Mouse (Mus musculus) c-Kit-positive CD71-positive TER-119-negative erythroid progenitor cells, embryonic 14.5 days (primary cell): ENCODE data around the gene Npm1.

Experiments
- DNase-seq: peaks from one replicate; pipeline ENCODE4 v3.0.0-alpha.2; 2013; ENCODE audit warnings: low read depth

Gene Npm1

DNA sequence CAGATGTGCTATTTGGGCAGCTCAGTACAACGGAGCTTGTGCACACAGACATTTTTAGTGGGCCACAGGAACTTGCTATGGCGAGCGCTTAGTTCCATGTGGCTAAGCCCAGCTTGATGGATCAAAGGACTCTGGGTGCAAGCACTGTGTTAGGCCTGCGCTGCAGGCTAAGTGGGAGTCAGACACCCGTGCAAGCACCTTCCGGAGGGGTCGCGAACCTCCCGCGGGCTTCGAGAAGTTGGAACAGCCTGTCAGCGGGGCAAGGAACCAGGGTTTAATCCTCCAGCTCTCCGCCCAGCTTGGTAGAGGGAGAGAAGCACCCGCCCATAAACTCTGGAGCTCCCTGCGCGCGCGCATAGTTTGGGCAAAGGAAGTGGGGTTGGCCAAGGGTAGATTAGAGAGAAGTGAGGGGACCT is 17.7 kb upstream of the Npm1 start:
- no peak for DNase-seq

DNA sequence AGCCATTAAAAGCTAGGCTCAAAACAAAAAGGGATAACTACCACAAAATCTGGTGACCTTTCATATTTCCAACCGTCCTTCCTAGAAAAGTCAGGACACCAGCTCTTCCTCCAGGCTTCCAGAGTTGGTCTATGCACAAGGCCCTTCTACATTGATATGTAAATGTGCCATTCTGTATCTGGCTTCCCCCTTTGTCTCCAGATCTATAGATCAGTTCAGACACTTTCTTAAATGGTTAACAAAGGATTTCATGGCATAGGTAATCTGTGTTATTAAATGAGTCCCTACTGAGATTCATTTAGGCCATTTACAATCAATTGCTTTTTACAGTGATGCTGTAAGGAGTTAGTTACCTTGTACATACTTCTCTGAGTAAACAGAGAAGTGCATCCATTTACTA is 16.8 kb upstream of the Npm1 start:
- DNase-seq, result no peak

DNA sequence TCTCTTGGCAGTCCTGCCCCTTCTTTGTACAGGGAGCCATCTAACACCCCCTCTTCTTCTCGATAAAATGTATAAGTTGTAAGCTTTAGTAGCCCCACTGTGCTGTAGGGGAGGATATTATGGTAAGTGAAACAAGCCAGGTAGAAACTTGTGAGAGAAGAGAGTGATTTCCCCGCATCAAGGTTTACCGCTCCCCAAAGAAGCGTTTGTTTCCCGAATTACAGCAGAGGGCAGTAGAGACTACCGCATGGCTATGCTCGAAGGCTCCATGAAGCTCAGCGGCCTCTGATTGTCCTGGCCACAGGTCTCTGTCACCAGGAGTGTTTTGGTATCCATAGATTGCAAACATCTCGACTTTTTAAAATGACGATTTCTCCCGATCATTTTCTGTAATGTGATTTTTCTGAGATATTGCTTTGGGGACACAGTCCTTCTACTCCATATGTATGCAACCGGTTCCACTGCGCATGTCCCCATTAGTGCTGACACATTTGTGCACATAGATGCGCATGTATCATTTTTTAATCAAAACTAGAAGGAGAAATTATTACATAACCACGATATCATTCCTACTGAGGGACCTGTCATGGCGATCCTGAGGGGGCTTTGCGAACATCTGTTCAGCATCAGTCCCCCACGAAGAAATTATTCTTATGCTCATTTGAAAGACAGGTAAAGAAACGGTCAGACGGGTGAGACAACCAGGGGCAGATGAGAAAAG is 13.7 kb upstream of the Npm1 start:
- DNase-seq, result no peak

DNA sequence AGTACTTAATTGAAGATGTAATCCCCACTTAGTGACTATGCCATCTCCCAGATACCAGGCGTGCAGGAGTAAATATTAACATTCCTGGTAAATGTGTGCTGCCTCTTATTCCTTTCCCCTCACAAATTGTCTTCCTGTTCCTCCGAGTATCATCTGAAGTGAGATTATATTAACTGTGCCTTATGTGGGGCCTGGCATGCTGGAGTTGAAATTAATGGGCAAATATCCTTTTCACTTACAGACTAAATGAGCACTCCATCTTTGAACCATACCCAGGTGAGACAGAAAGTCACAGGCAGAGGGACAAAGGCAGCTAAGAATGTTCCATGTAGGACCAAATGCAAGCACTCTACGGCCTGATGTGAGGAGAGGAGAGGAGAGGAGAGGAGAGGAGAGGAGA is 12.8 kb upstream of the Npm1 start:
- DNase-seq, result no peak

DNA sequence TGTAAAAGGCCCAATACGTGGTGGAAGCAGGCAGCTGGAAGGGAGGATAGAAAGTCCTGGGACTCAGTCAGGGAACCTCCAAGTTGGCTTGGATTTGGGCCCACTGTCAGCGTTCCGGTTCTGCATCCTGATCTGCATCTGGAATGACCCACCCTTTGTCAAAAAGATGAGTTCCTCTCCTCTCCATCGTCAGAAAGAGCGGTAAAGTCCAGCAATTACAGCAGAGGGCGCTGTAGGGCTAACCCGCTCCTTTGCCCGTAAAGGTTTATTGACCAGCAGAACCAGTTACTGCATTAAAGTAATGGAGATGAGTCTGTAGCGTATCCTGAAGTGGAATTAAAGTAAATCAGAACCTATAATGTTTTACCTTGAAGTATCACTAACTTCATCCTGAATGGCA is 7.5 kb upstream of the Npm1 start:
- DNase-seq, result no peak

DNA sequence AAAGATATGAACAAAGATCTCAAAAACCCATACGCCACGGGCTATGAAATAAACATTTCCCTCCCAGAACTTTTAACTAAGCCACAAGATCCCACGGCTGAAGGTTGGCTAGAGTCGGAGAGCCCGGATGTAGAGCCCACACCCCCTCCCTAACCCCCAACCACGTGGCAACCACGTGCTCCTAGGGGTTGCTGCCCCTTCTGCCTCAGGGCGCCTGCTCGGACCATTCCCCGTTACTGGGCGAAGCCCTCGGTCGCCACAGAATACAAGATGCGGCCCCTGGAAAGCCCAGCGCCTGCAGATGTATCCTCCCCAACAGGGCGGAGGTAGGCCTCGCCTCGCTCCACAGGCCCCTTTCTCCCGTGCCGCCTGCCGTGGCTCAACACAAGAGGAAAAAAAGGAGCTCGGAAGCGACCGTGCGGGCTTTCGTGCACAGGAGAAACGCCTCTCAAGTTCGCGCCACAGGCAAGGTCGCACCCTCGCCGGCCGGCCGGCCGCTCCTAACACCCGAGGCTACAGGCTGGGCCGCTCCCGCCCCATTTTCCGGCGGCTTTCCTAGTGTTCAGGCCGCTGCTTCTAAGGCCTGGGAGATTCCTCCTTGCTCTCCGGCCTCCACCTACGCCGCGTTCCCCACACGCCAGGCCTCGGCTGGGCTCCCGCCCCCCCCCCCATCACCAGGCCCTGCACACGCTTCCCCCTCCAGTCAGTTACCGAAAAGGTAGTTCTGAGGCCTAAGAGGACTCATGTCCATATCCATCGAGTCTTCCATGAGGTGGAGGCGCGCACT is 602 bp downstream of the Npm1 start:
- no peak for DNase-seq

DNA sequence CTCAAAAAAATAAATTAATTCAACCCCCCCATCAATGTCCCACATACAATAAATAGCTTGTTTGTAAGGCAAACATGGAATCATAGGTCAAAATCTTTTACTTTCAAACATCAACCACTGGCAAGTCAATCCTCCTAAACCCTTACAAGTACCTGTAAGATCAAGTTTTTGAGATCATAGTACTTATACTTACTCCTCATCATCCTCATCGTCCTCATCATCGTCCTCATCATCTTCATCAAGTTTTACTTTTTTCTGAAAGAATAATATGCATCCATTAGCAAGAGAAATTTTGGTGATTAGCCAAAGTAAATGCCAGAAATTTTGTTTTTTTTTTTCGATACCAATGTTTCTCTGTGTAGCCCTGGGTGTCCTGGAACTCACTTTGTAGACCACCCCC is 3.3 kb downstream of the Npm1 start:
- no peak for DNase-seq

DNA sequence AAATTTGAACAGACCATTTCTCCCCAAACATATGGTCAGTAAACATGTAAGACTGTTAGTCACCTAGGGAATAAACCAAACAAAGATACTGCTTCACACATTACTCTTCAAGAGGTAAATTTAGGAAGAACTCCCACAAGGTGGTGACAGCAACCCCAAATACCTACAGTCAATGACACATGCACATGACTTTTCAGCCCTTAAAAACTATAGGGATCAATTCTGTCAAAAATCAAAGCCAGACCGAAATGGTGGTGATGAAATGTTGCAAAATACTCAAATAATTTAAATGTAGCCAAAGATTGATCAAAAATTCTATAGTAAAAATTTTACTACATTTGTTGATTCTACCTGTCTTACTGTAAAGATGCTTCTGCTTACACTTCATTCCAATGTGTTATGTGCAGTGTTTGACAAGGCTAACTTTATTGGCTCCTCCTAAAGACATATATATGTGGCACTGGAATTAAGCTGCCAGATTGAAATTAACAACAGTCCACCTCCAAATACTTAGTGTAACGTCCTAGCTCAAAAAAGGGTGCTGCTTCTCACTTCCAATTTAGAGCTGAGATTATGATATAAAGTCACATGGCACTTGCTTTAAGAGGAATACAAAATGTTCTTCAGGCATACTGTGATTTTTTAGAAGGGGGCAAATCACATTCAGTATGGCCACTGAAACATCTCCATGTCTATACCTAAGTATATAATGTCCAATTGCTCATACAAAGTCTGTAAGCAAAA is 5.4 kb downstream of the Npm1 start:
- DNase-seq, result no peak

DNA sequence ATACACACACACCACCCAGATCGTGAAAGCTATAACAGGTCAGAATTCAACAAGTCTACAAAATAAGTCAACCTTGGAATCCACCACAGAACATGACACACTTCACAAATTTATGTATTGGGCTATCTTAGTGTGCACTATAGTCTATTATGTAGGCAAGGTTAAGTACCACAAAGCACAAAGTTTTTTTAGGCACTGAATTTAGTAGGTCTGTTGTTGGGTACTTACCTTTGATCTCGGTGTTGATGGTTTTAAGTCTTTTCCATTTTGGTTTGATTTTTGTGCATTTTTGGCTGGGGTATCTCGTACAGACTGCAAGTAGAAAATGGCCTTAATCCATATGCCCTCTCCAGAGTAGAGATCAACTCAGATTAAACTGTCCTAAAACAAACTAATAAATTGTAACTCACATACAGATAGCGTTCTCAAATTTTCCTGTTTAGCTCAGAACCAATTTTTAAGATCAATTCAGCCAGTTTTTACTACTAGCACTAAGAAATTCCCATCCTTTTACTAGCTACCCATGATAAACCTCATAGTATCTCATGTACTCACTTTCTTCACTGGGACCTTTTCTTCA is 6.5 kb downstream of the Npm1 start:
- DNase-seq, result no peak

DNA sequence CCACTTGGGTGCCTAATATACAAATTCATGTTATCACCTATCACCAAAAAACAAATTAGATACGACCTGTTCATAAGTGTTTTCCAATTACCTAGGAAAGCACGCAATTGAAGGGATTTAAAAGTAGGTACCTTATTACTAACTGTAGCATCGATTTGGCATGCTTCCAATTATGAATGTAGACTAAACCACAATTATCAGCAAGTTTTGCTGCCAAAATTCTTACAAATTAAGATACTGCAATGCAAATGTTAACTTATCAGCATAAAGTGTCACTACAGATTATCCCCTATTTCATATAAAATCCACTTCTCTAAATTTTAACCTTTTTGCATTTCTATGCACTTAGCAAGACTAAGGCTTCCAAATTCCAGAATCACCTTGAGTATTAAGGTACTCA is 8.5 kb downstream of the Npm1 start:
- no peak for DNase-seq

DNA sequence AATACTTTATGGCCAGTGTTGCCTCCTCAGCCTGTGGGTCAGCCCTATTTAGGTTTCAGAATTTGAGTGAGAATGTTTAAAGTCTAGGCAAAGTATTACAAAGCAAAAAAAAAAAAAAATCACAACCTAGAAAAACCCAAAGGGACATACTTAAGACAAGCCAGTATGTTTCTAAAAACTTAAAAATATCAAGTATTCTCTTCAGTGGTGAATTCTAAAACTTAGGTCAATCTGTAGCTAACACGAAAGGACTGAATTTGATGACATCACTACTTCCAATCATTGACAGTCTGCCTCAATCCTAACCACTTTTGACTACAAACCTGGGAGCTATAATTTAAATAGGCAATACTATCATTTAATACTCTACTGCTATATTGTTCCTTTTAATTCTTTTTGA is 10.0 kb downstream of the Npm1 start:
- DNase-seq, result no peak

DNA sequence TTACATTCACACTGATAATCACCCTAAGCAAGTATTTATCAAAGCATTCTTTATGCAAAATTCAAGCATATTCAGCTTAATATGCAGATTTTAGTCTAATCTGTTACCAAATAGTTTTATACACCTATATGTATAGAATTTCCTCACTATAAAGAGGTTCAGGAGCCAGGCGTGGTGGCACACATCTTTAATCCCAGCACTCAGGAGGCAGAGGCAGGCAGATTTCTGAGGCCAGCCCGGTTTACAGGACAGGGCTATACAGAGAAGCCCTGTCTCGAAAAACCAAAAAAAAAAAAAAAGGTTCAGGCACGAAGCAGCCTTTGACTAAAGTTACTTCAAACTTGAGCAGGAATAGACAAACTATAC is 11.2 kb downstream of the Npm1 start:
- DNase-seq, result no peak

DNA sequence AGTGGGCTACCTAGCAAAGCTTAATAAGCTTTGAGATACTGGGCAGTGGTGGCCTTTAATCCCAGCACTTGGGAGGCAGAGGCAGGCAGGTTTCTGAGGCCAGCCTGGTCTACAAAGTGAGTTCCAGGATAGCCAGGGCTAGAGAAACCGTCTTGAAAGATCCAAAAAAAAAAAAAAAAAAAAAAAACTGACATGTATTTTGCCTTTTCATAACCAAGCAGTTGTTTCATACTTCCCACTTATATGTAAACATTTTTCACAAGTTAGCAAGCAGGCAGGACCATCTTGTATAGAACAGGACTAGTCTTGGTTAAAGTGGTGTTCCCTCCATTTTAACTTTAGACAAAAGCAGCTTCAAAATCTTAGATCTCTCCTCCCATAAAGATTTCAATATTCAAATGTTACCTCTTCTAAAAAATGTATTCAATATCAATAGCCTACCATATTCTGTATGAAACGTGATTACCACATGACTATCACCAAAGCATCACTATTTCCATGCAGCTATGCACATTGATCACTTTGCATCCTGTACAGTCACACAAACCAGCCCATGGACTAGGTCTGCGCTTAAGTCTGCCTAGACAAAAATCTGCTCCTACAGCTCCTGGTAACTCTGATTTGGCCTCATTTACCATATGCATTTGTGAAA is 11.8 kb downstream of the Npm1 start:
- no peak for DNase-seq

DNA sequence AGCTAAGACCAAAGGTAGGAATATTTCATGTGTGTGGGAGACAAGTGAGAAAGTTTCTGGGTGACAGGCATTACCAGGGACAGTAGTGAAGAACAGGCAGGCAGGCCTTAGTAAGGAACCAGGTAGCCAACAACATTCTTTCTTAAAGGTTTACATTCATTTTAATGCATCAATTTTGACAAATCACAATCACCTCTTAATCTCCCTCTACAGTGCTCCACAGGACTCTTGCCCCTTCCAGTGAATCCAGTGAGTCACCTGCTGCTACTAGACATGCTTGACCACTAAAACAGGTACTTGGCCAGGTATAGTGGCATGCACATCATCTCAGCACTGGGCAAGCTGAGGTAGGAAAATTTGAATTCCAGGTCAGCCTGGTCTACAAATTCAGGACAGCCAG is 12.6 kb downstream of the Npm1 start:
- DNase-seq, result no peak

DNA sequence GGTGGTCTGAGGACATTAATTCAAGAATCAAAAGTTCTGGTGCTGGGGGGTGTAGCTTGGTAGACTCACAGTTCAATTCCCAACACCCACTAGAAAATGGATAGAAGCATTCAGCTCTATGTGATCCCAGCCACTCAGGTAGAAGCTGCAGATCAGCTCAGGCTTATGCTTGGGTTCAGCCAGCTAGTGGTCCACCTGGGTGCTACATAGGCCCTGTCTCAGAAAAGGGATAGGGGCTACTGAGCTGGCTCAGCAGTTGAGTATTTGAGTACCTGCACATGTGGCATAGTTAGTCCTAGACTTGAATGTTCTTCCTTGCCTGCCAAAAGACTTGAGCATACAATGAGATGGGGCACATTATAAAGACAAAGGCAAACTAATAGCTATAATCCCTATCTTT is 13.6 kb downstream of the Npm1 start:
- DNase-seq, result no peak

DNA sequence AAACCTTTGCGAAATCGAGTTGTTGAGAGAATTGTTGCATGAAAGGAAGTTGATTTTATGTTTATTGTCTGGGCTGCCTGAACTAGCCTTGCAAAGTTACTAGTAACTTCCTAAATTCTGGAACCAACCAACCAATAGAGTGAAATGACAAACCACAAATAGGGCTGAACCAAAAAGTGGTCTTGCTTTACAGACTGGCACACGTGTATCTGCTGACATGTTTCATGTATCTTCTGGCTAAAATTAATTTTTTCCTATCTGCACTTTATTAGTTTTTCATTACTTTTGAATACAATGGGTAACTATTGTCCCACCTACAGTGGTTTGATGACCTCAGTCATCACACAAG is 13.9 kb downstream of the Npm1 start:
- DNase-seq, result no peak

DNA sequence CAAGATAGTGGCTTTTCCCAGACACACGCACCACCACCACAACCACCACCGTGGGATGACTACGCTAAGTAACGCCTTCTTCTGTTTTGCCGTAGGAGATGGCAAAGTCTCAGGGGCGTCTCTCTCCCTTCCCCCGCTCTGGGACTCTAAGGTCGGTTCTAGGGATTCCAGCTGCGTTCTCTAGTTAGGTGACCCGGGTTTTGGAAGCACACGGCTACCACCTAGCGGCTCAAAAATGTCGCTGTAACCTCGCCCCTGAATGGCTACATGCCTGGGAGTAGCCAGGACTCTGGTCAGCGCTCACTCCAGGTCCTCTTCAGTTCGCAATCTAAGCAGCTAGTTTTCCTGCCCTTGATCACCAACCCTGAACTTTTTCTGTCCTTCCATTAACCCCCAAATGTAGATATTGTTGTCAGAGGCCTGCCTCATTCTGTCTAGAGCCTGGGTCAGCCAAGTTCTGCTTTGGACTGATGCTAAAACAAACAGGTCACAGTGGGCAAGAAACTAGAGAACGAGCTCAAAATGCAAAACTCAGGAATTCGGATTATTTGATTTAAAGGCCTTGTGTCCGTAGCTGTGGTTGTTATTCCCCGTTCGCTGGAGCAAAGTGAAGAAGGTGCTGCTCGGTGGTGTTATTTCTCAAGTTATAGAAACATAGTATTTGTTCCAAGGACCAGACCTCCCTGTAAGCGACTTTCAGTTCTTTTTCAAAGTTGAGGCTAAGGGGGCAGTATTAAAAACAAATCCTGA is 14.5 kb downstream of the Npm1 start:
- peak; percentile 66 for DNase-seq

DNA sequence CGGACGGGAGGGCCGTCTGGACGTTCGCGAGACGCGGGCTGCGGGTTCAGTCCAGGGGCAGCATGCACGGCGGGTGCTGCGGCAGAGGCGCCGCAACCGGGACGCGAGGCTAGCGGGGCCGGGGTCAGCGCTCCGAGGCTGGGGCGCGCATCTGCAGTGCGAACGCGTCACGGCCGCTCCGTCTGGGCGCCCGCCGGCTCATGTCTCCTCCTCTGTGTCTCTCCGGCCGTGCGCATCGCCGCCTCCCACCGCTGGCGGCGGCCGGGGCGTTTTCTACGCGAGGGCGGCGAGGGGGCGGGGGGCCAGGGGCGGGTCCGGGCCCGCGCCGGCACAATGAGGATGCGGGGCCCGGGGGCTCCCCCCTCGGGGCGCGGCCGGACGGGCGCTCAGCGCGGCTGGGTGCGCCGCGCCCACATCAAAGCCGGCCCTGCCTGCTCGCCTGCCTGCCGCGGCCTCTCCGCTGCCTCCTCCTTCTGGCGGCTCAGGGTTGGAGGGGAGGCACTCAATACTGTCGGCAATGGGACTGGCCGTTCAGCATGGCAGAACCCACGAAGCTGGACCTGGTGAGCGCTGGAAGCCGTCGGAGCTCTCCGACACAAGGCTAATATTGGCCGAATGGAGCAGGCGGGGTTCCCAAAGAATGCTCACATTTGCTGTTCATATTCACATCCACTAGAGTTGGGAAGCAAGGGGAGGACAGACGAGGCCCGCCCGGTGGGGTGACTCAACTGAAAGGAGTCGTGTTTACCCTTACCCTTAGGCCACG is 15.3 kb downstream of the Npm1 start:
- DNase-seq, result no peak

DNA sequence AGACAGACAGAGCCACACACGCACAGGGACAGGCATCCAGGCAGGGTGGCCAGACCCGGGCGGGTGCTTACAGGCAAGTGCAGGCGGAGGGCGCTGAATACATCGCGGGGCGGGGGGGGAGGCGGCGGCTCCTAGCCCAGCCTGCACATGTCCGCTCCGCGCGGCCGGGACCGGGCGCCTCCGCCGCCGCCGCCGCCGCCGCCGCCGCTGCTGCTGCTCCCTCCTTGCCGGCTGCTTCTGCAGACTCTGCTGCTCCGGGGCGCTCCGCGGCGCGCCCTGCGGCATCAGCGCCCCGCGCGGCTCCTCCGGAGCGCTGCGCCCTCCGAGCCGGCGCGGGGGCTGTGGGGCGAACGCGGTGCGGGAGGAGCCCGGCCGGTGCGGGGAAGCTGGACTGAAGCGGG is 15.8 kb downstream of the Npm1 start, which contains the start of gene Fgf18:
Gene Fgf18 (minus strand): TSS at position 230 of the 401 bp plus-strand sequence.
- DNase-seq, result no peak

DNA sequence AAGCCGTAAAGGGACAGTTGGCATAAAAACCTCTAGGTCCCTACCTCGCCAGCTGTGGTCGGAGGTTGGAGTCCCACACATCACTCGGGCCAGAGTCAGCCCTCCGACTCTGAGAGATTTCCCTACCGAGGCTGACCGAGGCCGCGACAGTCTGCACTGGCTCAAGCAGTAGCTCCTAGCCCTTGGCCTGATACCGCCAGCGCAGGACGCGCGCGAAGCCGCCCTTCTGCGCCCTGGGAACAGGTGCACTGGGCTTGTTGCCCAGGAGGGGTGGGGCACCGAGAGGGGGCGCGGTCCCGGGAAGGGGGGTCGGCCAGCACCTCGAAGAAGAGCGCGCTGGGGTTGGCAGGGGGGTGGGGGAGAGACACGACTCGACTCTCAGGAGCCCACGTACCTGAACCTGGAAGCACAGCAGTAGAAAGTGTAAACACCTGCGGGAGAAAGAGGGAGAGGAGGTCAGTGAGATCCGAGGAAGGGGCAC is 16.3 kb downstream of the Npm1 start:
- DNase-seq, result no peak

DNA sequence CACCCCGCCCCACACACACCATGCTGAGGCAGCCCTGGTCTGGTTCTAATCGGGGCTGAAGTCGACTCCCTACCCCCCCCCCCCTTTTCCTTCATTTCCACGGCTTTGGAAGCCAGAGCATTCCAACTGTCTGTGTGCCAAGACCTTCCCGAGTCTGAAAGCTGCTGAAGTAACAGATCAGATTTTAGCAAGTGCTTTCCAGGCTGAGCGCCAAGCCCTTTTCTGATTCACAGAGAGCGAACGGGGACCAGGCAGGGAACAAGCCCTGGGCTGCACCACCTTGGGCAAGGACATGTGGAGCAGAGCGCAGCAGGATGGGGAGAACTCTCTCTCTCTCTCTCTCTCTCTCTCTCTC is 16.9 kb downstream of the Npm1 start:
- no peak for DNase-seq
